Mouse (Mus musculus): ENCODE data around the gene Ifne. TPM values are rescaled to one million over a fixed set of nuclear protein-coding genes. Genes with fewer than 3 reads are reported as not detected.

The Ifne gene
- polyA plus RNA-seq, 1 experiment from 2014 or later: not detected

MicroRNA genes within 50 kb of the gene (microRNA counts, 519-probe panel; counts per million panel counts)
- not detected for microRNA mmu-miR-31

Small RNA genes within 50 kb of the gene (microRNA-seq; reads per million reads assigned to microRNA genes)
- gene Mir31: 65.7 reads per million, percentile 39 among the genes with 10 or more reads in this experiment

Other genes with a start within 250 kb of the Ifne start
- gene C87499, start 245.8 kb downstream of the Ifne start, polyA plus RNA-seq (2014; fragmentation: Nextera tagmentation; extraction: Ambion mirVana): not detected in 2 replicates
- gene Ifna13, start 235.7 kb downstream of the Ifne start, polyA plus RNA-seq (2014; fragmentation: Nextera tagmentation; extraction: Ambion mirVana): not detected in 2 replicates
- gene Ifna16, start 203.3 kb downstream of the Ifne start, polyA plus RNA-seq (2014; fragmentation: Nextera tagmentation; extraction: Ambion mirVana): not detected in 2 replicates
- gene Ifna2, start 196.3 kb downstream of the Ifne start, polyA plus RNA-seq (2014; fragmentation: Nextera tagmentation; extraction: Ambion mirVana): not detected in 2 replicates
- not detected in 2 replicates for gene Ifnab, start 188.8 kb downstream of the Ifne start, polyA plus RNA-seq (2014; fragmentation: Nextera tagmentation; extraction: Ambion mirVana)
- gene Gm26566, start 158.4 kb downstream of the Ifne start, polyA plus RNA-seq (2014; fragmentation: Nextera tagmentation; extraction: Ambion mirVana): 1.6 and 2.6 TPM in 2 replicates
- gene Klhl9, start 157.7 kb downstream of the Ifne start, polyA plus RNA-seq (2014; fragmentation: Nextera tagmentation; extraction: Ambion mirVana): 129 and 164 TPM in 2 replicates
- not detected in 2 replicates for gene Gm13271, start 125.3 kb downstream of the Ifne start, polyA plus RNA-seq (2014; fragmentation: Nextera tagmentation; extraction: Ambion mirVana)
- gene Gm13283, start 120.1 kb downstream of the Ifne start, polyA plus RNA-seq (2014; fragmentation: Nextera tagmentation; extraction: Ambion mirVana): not detected in 2 replicates
- not detected in 2 replicates for gene Gm13290, start 106.4 kb downstream of the Ifne start, polyA plus RNA-seq (2014; fragmentation: Nextera tagmentation; extraction: Ambion mirVana)
- gene Gm13289, start 103.3 kb downstream of the Ifne start, polyA plus RNA-seq (2014; fragmentation: Nextera tagmentation; extraction: Ambion mirVana): not detected in 2 replicates
- gene Gm13272, start 100.4 kb downstream of the Ifne start, polyA plus RNA-seq (2014; fragmentation: Nextera tagmentation; extraction: Ambion mirVana): not detected in 2 replicates
- gene Ifnz, start 98.1 kb downstream of the Ifne start, polyA plus RNA-seq (2014; fragmentation: Nextera tagmentation; extraction: Ambion mirVana): not detected in 2 replicates
- not detected in 2 replicates for gene Gm13276, start 94.5 kb downstream of the Ifne start, polyA plus RNA-seq (2014; fragmentation: Nextera tagmentation; extraction: Ambion mirVana)
- not detected in 2 replicates for gene Gm13277, start 91.6 kb downstream of the Ifne start, polyA plus RNA-seq (2014; fragmentation: Nextera tagmentation; extraction: Ambion mirVana)
- not detected in 2 replicates for gene Gm13278, start 88.7 kb downstream of the Ifne start, polyA plus RNA-seq (2014; fragmentation: Nextera tagmentation; extraction: Ambion mirVana)
- not detected in 2 replicates for gene Gm13275, start 85.7 kb downstream of the Ifne start, polyA plus RNA-seq (2014; fragmentation: Nextera tagmentation; extraction: Ambion mirVana)
- not detected in 2 replicates for gene Gm13279, start 82.8 kb downstream of the Ifne start, polyA plus RNA-seq (2014; fragmentation: Nextera tagmentation; extraction: Ambion mirVana)
- not detected in 2 replicates for gene Gm13285, start 80.5 kb downstream of the Ifne start, polyA plus RNA-seq (2014; fragmentation: Nextera tagmentation; extraction: Ambion mirVana)
- not detected in 2 replicates for gene Gm13287, start 76.9 kb downstream of the Ifne start, polyA plus RNA-seq (2014; fragmentation: Nextera tagmentation; extraction: Ambion mirVana)
- not detected in 2 replicates for gene Gm13288, start 74.7 kb downstream of the Ifne start, polyA plus RNA-seq (2014; fragmentation: Nextera tagmentation; extraction: Ambion mirVana)
- not detected in 2 replicates for gene Ifna7, start 64.0 kb downstream of the Ifne start, polyA plus RNA-seq (2014; fragmentation: Nextera tagmentation; extraction: Ambion mirVana)
- gene Ifna11, start 60.2 kb downstream of the Ifne start, polyA plus RNA-seq (2014; fragmentation: Nextera tagmentation; extraction: Ambion mirVana): not detected in 2 replicates
- gene Ifna6, start 52.8 kb downstream of the Ifne start, polyA plus RNA-seq (2014; fragmentation: Nextera tagmentation; extraction: Ambion mirVana): not detected in 2 replicates
- gene Ifna5, start 44.7 kb downstream of the Ifne start, polyA plus RNA-seq (2014; fragmentation: Nextera tagmentation; extraction: Ambion mirVana): not detected in 2 replicates
- gene Ifna4, start 38.3 kb downstream of the Ifne start, polyA plus RNA-seq (2014; fragmentation: Nextera tagmentation; extraction: Ambion mirVana): not detected in 2 replicates
- gene Ifna1, start 30.1 kb downstream of the Ifne start, polyA plus RNA-seq (2014; fragmentation: Nextera tagmentation; extraction: Ambion mirVana): not detected in 2 replicates

Data from neural tube, embryonic 14.5 days (tissue).